In the genomic region with DNA sequence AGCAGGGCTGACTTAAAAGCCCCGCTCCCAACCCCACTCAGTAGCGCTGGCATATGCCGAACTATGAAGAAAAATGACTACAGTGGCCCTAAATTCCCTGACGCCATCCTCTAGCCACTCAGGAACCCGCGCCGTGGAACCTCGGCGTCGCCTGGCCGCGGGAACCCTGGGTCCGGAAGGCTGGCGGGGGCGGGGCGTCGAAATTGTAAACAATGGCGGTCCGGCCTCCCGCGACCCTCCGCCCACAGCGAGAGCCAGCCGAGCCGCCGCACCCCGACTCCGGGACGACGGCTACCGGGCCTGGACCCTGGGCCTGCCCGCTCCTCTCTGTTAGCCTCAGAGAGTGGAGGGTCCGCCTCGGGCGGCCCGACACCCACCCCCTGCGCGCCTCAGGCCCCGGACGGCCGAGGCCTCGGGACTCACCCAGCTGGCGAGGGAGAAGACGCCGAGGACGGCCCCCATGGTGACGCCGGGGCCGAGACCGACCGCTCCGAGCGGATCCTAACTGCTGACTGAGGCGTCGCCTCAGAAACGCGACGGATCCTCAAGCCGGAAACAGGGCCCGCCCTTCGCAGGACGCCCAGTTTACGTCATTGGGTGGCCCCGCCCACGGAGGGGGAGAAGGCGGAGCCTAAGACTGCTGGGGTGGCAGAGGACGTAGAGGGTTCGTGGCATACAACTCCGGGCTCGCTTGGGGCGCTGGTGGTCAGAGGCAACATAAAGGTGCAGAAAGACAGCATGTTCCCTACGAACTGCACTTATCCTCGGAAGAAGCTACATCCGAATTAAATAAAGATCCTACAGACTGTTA, we compare ENCODE assay signal across 8 mouse cellular contexts. TPM values are rescaled to one million over a fixed set of nuclear protein-coding genes. Genes with fewer than 3 reads are reported as not detected.
A peak's percentile ranks its signal among the peaks of the same experiment; 100 is the strongest.
DNase-seq lines count a peak whose midpoint lies in the region; ATAC-seq and TF ChIP-seq lines count a peak whose summit lies in the region.

A gene (minus strand): TSS at position 557 of the 811 bp plus-strand sequence.

- H3K4me2 ChIP-seq in kidney, embryonic 15.5 days, result peak within 1 kb of the TSS; percentile 67

- peak; percentile 99 for DNase-seq in A20 (ENCODE audit: low read depth, low spot score)
- DNase-seq in heart, embryonic 10.5 days (ENCODE audit: low spot score), result peak; percentile 99
- DNase-seq in liver, result peak; percentile 100
- DNase-seq in spleen, postnatal 4 days (ENCODE audit: low spot score in 2 of 2), result peak; percentile 100

- TF ChIP-seq CTCF in bone marrow macrophage, adult 2 months (IDR thresholded peaks at IDR 0.05; ENCODE audit: low read depth, low read length), result no peak
- peak; percentile 24; the same call in 1 of the 2 replicates for TF ChIP-seq CTCF in embryonic fibroblast, embryonic 13.5 days (IDR thresholded peaks at IDR 0.05; ENCODE audit: borderline replicate concordance, insufficient read depth, low read length)

- peak within 1 kb of the TSS; percentile 100 for H3K27ac ChIP-seq in bone marrow macrophage, adult 2 months (ENCODE audit: insufficient read depth, low read depth, low read length)
- peak within 1 kb of the TSS; percentile 94 for H3K27ac ChIP-seq in embryonic fibroblast, embryonic 13.5 days (ENCODE audit: insufficient read depth, low read length)
- H3K27ac ChIP-seq in heart, embryonic 10.5 days, result peak within 1 kb of the TSS; percentile 99
- peak within 1 kb of the TSS; percentile 100 for H3K27ac ChIP-seq in kidney, embryonic 15.5 days

- TF ChIP-seq POLR2A in bone marrow macrophage, adult 2 months (IDR thresholded peaks at IDR 0.05; ENCODE audit: borderline replicate concordance, low read depth, low read length), result peak; percentile 91
- peak; percentile 93 for TF ChIP-seq POLR2A in embryonic fibroblast, embryonic 13.5 days (IDR thresholded peaks at IDR 0.05; ENCODE audit: low read depth, low read length)

- H3K4me3 ChIP-seq in bone marrow macrophage, adult 2 months (ENCODE audit: insufficient read depth, low read length), result peak within 1 kb of the TSS; percentile 78
- H3K4me3 ChIP-seq in embryonic fibroblast, embryonic 13.5 days (ENCODE audit: insufficient read depth, low read length), result peak within 1 kb of the TSS; percentile 98
- H3K4me3 ChIP-seq in heart, embryonic 10.5 days, result peak within 1 kb of the TSS; percentile 97
- H3K4me3 ChIP-seq in kidney, embryonic 15.5 days (replicated peaks), result peak within 1 kb of the TSS; percentile 97

- WGBS in heart, embryonic 10.5 days, result under 1% methylated on average over 74 of the region's 74 CpGs
- WGBS in kidney, embryonic 15.5 days, result under 1% methylated on average over 71 of the region's 74 CpGs

- H3K27me3 ChIP-seq in heart, embryonic 10.5 days (ENCODE audit: insufficient read depth, poor library complexity, severe bottlenecking), result no peaks in the 10 kb centered on the region
- H3K27me3 ChIP-seq in kidney, embryonic 15.5 days, result no peaks in the 10 kb centered on the region

- peak; percentile 96 for ATAC-seq in kidney, embryonic 15.5 days (replicated peaks; ENCODE audit: low FRiP score)
- ATAC-seq in monocyte, adult 5-6 weeks (replicated peaks; ENCODE audit: insufficient number of reproducible peaks, low FRiP score, low TSS enrichment, poor library complexity, severe bottlenecking), result peak; percentile 92

- peaks cover 28% of the 10 kb centered on the region for H3K4me1 ChIP-seq in bone marrow macrophage, adult 2 months (ENCODE audit: control insufficient read depth, insufficient read depth, low read length)
- 0 out of 2 replicates have a peak, but pooled peaks cover 2% of the 10 kb centered on the region for H3K4me1 ChIP-seq in embryonic fibroblast, embryonic 13.5 days (ENCODE audit: control insufficient read depth, insufficient read depth, low read length)
- H3K4me1 ChIP-seq in heart, embryonic 10.5 days, result peaks cover 46% of the 10 kb centered on the region
- H3K4me1 ChIP-seq in kidney, embryonic 15.5 days, result peaks cover 41% of the 10 kb centered on the region

- peaks cover 12% of the 10 kb centered on the region; the same call in 1 of the 2 replicates for H3K36me3 ChIP-seq in heart, embryonic 10.5 days
- H3K36me3 ChIP-seq in kidney, embryonic 15.5 days, result 0 out of 2 replicates have a peak, but pooled peaks cover 6% of the 10 kb centered on the region

- H3K9ac ChIP-seq in kidney, embryonic 15.5 days, result peak within 1 kb of the TSS; percentile 96

- H3K9me3 ChIP-seq in heart, embryonic 10.5 days, result no peaks in the 10 kb centered on the region
- H3K9me3 ChIP-seq in kidney, embryonic 15.5 days (replicated peaks), result no peaks in the 10 kb centered on the region

RNA-seq across cellular contexts. Expression of the gene that starts here (rescaled TPM):
- 1,486 and 1,613 TPM in 2 replicates for polyA plus RNA-seq in bone marrow macrophage, adult 2 months (2012; ENCODE audit: insufficient read depth, insufficient read length, missing spikeins)
- polyA plus RNA-seq in embryonic fibroblast, embryonic 13.5 days (2011; ENCODE audit: insufficient read length, low read depth, missing spikeins), result 262 and 294 TPM in 2 replicates
- polyA plus RNA-seq in heart, embryonic 10.5 days (2016; fragmentation: Nextera tagmentation; extraction: Ambion mirVana), result 51.1 and 55.2 TPM in 2 replicates
- 43.7 and 44.0 TPM in 2 replicates for polyA plus RNA-seq in kidney, embryonic 15.5 days (2015; fragmentation: Nextera tagmentation; extraction: Ambion mirVana)
- 811 to 879 TPM (median 868 TPM) in 3 replicates for total RNA-seq in monocyte, adult 5-6 weeks (2017)

Comparison
In these comparisons a context has a peak if more than half of its experiments do, and no peak if none do; other contexts are left out.
1. Peak in every context shown above with its lines: DNase-seq, ATAC-seq, H3K4me3 ChIP-seq and H3K27ac ChIP-seq.